Mouse (Mus musculus): ENCODE data around the gene Ripk3.
"Not testable (repeated sequence)": the region's sequence is repeated elsewhere in the genome, so short reads cannot be mapped to it uniquely, and the experiment has no call there.

Gene Ripk3

GRCm38 (mm10) chr14:55762001-55762821 lies 26.5 kb downstream of the Ripk3 start:
- in situ Hi-C loops (cut with MboI, MseI): no loop called here

- in situ Hi-C loops (cut with MboI, MseI): no loop called here
These were observed 27.5 kb downstream of the Ripk3 start, which contains the start of gene Ltb4r2 for GRCm38 (mm10) chr14:55761163-55761562. Gene Ltb4r2 (plus strand): TSS chr14:55761428.

GRCm38 (mm10) chr14:55760156-55760555 lies 28.5 kb downstream of the Ripk3 start:
- in situ Hi-C loops (cut with MboI, MseI): not testable (repeated sequence)

DNA sequence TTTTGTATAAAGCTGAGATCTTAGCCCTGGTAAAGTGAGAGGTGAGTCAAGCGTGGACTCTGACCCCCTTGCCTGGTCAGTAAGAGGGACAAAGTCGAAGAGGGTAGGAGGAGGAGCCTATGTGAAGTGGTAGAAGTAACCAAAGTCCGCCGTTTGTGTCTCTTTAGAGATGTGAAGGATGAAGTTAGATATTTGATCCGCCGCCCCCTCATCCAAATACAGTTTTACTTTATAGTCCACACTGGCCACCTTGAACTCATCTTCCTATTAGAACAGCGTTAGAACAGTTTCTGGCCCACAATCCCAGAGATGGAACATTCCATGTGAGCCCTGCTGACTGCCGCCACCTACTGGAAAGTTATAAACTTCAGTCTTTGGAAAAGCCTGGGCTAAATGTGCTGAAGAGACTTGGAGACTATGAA lies 30.3 kb downstream of the Ripk3 start, which contains the start of gene Cideb:
TSS of gene Cideb (minus strand) at position 96 of the 422 bp plus-strand sequence.
- in situ Hi-C loops (cut with MboI, MseI): no loop called here

DNA sequence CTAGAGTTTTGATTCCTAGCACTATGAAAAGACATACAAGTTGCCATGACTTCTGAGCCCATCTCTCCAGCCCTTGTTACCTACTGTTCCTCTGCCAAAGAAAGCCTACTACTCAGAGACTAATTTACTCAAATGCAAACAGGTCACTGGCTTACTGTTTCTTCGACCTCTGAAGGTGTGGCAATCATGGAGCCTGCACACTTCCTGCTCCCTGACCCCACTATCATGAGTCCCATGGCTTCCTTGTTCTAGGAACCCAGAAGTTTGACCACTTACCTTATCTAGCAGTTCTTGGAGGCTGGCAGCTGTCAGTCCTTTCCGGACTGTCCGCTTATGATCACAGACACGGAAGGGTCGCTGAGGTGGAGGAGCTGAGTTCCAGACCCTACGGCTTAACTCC lies 31.1 kb downstream of the Ripk3 start:
- in situ Hi-C loops (cut with MboI, MseI): no loop called here

GRCm38 (mm10) chr14:55747051-55747847 lies 41.4 kb downstream of the Ripk3 start:
- in situ Hi-C loops (cut with MboI, MseI): loop anchor here (10.0 kb wide), 1 partner anchor 182 kb away; the partner anchor contains the start of genes A730061H03Rik and Dcaf11

GRCm38 (mm10) chr14:55745861-55746237 lies 42.8 kb downstream of the Ripk3 start:
- in situ Hi-C loops (cut with MboI, MseI): loop anchor here (10.0 kb wide), 1 partner anchor 181 kb away; the partner anchor contains the start of genes A730061H03Rik and Dcaf11

DNA sequence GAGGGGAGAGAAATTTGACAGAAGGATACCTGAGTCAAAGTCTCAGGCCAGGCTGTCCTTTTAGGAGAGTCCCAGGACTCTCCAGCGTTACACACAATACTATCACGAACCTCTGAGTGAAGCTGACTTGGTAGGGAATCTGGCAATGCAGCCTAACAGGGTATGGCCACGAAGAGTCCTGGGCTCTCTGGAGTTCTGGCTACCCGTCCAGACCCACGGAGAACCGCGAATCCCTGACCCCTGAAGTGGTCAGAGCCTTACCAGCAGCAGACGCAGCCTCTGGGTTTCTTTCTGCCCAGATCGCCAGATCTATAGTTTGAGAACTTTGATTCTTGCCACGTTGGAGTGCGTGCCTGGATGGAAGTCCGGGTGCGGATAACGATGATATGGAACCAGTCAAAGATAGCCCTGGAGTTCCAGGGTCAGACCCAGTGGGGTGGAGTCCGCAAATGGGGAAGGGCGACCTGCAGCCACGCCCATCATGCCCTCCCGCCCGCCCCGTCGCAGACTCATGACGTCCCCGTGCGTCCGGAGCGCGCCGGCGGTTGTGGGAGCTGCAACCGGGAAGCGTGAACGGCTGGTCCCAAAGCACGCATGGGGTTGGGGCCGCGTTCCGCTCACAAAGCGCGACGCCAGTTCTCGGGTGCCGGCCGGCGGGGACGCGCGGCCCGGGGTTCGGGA lies 43.3 kb downstream of the Ripk3 start, which contains the start of the genes Dhrs1 and Nop9:
TSS of gene Dhrs1 (minus strand) at position 511 of the 681 bp plus-strand sequence.
TSS of gene Nop9 (plus strand) at position 514 of the 681 bp plus-strand sequence.
- in situ Hi-C loops (cut with MboI, MseI): loop anchor here (10.0 kb wide), 1 partner anchor 181 kb away; the partner anchor contains the start of genes A730061H03Rik and Dcaf11

GRCm38 (mm10) chr14:55743711-55744110 lies 45.0 kb downstream of the Ripk3 start:
- in situ Hi-C loops (cut with MboI, MseI): loop anchor here (5.0 to 10.0 kb wide), 2 partner anchors 61 to 179 kb away; partner anchors contain the start of genes A730061H03Rik, Dcaf11 and Tinf2

DNA sequence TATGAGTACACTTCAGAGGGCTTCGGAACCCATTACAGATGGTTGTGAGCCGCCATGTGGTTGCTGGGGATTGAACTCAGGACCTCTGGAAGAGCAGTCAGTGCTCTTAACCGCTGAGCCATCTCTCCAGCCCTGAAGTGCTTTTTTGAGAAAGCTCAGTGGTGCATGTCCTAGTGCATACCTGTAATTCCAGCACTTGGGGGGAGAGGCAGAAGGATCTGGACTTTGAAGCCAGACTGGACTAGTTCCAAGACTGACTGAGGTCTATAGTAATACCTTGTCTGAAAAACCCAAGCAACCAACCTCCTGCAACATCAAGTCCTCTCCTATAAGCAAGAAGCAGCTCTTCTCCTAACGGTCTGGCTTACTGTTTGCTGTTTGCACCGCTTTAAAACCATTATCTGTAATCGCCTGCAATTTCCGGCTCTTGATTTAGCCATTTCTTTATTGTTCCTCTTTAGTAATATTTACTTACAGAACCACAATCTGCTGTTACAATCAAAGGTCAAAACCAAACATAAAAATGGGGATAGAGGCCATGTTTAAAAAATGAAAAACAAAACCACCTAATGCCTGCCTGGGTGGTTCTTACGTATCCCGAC lies 51.5 kb downstream of the Ripk3 start:
- in situ Hi-C loops (cut with MboI, MseI): no loop called here

- in situ Hi-C loops (cut with MboI, MseI): no loop called here
These were observed 52.9 kb downstream of the Ripk3 start for GRCm38 (mm10) chr14:55735758-55736157.

DNA sequence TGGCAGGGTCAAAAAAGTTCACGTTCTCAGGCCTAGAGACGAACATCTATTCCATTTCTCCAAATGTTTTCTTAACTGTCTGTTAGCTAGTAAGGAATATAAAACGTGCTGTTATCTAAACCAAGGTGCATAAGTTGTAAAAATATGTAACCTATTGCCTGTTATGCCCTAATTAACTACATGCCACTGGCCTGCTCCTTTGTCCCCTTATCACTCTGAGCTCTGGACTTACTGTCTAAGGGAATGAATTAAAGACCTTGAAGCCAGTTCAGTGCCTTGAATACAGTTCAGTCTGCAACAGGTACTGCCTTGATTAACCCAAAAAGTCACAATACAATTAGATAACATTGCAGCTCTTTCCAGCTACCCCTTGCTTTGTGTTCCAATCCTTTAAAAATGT lies 53.3 kb downstream of the Ripk3 start:
- in situ Hi-C loops (cut with MboI, MseI): no loop called here
